Mouse (Mus musculus) bone marrow macrophage, adult 2 months (primary cell): ENCODE measurements around the gene Rpl3l.

Source experiments
- CTCF ChIP-seq: IDR thresholded peaks from 2 replicates; pipeline ENCODE4 v1.5.1; 2012; ENCODE audit warnings: low read depth, mild to moderate bottlenecking, low read length, moderate library complexity
- POLR2A ChIP-seq: IDR thresholded peaks from 2 replicates; pipeline ENCODE4 v1.6.1; 2012; ENCODE audit warnings: mild to moderate bottlenecking, low read depth, low read length, borderline replicate concordance

DNA sequence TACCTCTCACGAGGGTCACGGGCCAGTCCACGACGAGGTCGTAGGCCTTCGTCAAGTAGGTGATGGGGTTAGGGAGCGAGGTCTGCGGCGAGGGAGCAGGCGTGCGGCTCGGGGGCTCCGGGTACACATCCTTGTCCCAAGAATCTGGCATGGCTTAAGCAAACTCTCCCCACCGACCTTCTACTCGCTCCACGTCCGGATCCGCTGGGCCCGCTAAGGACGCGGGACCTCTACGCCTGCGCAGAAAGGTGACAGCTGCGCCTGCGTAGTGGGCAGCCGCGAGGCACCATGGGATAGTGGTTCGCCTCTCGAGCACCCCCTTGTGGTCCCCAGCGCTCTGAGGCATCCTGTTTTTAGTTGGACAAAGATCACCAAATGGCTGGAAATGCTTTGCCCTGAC, 3.4 kb upstream of the Rpl3l start, which contains the start of gene Ndufb10:
- no peak for TF ChIP-seq CTCF
- no peak for TF ChIP-seq POLR2A
